Mouse (Mus musculus) embryo, embryonic 11.5 days (tissue): ENCODE measurements around the gene Med16.
"Not testable (repeated sequence)": the region's sequence is repeated elsewhere in the genome, so short reads cannot be mapped to it uniquely, and the experiment has no call there.

Experiments used
- DNase-seq: peaks from one replicate; pipeline ENCODE4 v3.0.0-alpha.2; 2012; ENCODE audit warnings: low read depth, low spot score

Med16 gene

DNA sequence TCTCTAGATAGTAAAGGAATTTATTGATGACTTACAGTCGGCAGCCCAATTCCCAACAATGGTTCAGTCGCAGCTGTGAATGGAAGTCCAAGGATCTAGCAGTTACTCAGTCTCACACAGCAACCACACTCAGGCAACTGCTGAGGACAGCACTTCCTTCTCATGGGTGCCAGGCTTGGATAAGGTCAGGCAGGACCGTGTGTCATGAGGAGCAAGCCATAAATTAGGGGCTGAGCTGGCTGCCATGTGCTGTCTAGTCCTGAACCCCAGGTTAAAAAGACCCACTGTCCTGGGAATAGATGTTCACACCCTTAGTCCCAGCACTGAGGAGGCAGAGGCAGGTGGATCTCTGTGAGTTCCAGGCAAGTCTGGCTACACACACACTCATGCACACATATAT is 23.8 kb downstream of the Med16 start:
- DNase-seq: not testable (repeated sequence)

DNA sequence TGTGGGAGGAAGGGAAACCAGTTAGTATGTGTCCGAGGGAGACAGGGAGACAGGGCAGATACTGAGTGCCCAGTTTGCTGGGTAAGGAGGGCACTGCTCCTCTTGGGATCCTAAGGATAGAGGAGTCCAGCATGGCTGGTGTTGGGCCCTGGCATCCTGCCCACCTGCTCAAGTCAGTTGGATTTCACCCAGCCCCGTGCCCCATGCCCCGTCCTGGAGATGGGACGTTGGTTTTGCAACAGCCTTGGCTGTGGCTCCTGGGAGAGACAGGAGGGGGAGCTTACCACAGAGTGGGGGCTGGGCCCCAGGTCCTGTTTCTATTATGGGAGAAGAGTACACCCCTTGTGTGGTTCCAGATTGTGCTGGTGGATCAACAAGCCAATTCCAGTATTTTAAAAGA is 24.3 kb downstream of the Med16 start:
- DNase-seq: no peak

- peak; percentile 64 for DNase-seq
Observed at GRCm38 (mm10) chr10:79883297-79884084, 25.2 kb downstream of the Med16 start.

DNA sequence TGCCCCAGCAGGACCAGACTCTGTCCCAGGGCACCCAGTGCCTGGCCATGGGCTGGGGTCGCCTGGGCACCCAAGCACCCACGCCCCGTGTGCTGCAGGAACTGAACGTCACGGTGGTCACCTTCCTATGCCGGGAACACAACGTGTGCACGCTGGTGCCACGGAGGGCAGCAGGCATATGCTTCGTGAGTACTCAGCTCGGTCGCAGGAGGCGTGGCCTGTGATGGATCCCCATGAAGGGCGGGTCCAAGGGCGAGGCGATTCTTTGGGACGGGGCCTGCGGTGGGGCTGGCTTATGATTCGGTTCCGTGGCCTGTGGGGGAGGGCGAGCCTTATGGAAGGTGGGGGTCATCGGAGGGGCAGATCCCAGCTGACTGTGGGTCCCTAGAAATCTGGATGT is 26.7 kb downstream of the Med16 start:
- DNase-seq: no peak

- no peak for DNase-seq
Observed at GRCm38 (mm10) chr10:79880721-79881120, 28.0 kb downstream of the Med16 start.

DNA sequence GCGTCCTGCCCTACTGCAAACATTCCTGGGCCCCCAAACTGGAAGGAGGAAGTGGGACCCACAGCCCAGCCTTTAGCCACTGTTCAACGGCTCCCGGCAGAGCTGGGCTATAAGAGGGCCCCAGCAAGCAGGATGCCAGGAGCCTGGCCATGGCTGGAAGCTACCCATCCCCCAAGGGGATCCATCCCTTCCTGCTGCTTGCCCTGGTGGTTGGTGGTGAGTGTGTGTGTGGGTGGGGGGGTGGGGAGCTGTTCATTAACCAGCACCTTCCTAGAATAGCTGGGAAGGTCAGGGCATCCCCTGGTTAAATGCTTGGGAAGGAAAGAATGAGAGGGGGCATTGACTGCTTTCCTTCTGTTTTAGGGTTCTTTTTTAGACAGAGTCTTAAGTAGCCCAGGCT is 29.2 kb downstream of the Med16 start:
- DNase-seq: no peak

DNA sequence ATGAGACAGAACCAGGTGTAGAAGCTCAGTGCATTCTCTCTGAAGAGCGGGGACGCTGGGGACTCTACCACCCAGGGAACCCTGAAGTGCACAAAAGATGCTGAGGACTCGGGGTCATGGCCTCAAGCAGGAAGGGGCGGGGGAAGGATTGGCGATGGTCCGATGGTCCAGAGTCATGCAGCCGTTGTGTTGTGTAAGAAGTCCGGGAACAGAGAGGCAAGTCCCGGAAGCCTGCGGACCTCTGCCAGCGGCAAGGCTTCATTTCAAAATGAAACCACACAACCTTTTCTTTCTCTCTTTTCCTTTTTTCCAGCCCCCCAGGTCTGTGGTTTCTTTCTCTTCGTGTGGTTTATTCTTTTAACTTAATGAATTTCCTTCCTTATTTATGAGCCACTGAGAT is 31.0 kb downstream of the Med16 start:
- no peak for DNase-seq

GRCm38 (mm10) chr10:79877174-79877573 is 31.5 kb downstream of the Med16 start:
- DNase-seq: no peak

DNA sequence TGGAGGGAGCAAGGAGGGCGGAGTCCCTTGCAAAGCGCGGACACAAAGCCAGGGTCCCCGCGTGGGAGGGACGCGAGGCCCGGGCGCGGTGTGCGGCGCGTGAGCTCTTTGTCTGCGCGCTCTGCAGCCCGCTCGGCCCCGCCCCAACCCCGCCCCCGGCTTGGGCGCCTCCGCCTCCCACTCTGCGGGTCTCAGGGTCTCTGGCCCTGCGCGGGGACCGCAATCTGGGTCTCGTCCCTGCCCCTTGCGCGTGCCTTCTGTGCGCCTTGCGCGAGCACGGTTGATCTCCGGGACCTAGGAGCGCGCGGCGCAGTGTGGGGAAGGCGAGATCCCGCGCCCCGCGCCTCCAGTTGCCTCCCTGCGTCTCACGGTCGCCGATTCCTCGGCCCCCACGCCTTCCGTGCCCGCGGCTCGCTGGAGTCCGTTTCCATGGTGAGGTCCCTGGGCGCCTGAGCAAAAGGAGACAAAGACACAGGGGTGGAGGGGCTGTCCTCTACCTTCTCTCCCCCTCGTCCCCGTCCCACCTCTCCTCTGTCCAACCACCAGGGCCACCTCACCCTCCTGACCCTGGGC is 34.3 kb downstream of the Med16 start, which contains the start of the genes Prtn3 and Plppr3:
Gene Prtn3 (plus strand): TSS at position 187 of the 573 bp plus-strand sequence.
Gene Plppr3 (minus strand): TSS at position 345 of the 573 bp plus-strand sequence.
- DNase-seq: peak; percentile 63

DNA sequence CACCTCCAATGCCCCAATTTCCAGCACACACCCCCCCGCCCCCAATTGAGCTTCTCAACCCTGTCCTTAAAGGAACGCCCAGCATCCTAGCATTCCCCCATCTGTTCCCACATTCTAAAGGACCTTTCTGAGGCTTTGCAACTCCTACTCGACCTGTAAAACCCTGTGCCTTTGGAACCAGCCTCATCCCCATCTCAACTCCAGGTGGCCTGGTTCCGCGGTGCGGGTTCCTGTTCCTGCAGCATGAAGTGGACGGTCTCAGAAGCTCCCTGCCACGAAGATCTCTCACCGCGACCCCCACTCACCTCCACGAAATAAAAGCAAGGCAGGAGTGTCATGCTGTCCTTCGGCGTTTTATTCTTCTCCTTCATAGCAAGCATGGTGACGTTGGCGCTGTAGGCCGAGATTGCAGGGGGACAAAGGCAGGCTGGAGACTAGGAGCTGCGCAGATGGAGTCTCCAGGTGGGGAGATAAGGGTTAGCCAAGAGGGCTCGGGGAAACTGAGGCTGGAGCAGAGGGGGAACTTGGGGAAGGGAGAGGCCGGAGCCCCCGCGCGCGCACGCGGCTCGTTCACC is 34.9 kb downstream of the Med16 start:
- no peak for DNase-seq

- no peak for DNase-seq
Observed at GRCm38 (mm10) chr10:79873313-79873712, 35.4 kb downstream of the Med16 start.

DNA sequence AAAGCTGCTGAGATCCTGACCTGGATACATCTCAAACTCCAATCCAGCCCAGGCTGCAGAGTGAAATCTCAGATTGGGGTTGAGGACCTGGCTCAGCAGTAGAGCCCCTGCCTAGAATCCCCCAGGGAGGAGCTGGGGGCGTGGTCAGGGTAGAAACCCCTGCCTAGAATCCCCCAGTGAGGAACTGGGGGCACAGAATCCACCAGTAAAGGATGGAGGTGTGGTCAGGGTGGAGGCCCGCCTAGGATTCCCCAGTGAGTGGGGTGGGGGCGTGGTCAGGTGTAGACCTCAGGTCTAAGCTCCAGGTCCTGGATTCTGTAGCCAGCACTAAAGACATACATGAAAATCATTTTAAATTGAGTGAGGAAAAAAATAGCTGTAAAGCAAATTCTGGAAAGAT is 35.9 kb downstream of the Med16 start:
- no peak for DNase-seq

- DNase-seq: no peak
Observed at GRCm38 (mm10) chr10:79871845-79872244, 36.9 kb downstream of the Med16 start.

DNA sequence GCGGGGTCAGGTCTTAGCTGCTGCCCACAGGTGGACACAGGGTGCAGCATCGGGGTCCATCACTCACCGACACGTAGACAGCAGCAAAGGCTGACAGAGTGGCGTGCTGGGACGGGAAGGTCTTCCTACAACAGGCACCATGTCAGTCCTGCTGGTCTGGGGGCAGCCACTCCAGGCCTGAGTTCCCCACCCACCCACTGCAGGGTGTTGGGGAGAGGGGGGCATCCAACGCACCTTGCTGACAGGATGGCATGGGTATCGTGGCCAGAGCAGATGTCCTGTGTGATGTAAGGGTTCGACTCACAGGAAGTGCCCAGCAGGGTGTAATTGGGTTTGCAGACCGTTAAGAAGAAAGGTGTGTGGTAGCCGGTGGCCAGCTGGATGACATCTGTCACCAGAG is 42.1 kb downstream of the Med16 start:
- no peak for DNase-seq

DNA sequence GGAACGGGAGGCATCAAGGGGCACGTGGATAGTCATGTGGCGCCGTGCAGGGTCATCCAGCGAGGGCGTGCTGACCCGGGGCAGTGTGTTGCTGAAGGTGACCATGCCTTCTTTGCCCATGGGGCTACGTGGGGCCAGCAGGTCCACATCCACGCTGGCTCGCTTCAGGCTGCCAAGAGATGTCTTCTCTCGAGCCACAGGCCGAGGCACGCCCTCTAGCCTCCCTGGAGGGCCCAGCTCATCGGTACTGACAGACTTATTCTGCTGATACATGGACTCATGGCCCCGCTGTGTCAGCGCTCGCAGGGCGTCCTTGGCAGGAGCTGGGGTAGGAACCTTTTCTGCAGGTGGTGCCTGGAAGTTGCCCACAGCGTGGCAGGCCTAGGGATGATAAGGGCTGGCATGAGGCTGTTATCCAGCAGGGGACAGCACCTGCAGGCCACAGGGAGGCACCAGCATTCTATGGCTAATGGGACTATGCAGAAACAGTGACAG is 42.9 kb downstream of the Med16 start:
- DNase-seq: no peak

DNA sequence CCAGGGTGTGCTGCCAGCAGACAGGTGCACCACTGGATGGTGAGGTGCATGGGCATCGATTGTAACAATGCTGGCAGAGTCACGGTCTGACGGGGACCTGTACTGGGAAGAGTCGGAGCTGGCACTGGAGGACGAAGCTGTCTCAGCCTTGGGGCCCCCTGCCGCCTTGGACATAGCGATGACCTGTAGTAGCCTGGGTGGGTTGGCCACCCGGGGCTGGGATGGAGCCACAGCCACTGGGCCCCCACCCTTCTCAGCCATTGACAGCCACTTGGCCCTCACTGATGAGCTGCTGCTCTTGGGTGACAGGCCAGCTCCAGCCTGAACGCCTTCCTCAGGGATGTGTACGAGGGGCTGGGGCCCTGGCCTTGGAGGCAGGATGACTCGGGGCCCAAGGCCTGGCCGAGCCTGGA is 43.5 kb downstream of the Med16 start:
- DNase-seq: no peak

GRCm38 (mm10) chr10:79864351-79865188 is 44.2 kb downstream of the Med16 start:
- DNase-seq: no peak

GRCm38 (mm10) chr10:79862925-79863324 is 45.8 kb downstream of the Med16 start:
- no peak for DNase-seq

DNA sequence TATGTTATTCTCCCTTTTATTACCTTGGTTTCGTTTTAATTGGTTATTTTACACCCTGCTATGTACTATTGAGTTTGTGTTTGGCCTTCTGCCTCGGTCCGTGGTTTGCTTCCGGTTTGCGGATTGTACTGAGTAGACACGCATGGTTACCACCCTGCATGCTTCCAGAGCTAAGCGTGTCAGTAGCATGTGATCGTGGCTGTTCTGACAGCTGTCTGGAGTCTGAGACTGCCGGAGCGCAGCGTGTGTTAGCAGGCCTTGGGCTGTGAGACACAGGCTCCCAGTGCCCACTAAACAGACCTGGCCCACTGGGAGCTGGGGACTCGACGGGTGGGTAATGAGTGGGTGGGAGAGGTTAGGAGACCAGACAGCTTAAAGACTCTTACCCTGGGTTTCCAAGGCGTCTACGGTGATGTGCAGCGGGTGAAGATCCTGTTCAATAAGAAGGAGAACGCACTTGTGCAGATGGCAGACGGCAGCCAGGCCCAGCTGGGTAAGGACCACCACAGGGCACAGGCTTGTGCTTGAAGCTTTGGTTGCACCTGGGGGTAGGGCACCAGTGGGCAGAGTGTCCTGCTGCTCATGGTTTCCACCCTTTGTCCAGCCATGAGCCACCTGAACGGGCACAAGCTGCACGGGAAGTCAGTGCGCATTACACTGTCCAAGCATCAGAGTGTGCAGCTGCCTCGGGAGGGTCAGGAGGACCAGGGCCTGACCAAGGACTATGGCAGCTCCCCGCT is 46.5 kb downstream of the Med16 start:
- DNase-seq: no peak

DNA sequence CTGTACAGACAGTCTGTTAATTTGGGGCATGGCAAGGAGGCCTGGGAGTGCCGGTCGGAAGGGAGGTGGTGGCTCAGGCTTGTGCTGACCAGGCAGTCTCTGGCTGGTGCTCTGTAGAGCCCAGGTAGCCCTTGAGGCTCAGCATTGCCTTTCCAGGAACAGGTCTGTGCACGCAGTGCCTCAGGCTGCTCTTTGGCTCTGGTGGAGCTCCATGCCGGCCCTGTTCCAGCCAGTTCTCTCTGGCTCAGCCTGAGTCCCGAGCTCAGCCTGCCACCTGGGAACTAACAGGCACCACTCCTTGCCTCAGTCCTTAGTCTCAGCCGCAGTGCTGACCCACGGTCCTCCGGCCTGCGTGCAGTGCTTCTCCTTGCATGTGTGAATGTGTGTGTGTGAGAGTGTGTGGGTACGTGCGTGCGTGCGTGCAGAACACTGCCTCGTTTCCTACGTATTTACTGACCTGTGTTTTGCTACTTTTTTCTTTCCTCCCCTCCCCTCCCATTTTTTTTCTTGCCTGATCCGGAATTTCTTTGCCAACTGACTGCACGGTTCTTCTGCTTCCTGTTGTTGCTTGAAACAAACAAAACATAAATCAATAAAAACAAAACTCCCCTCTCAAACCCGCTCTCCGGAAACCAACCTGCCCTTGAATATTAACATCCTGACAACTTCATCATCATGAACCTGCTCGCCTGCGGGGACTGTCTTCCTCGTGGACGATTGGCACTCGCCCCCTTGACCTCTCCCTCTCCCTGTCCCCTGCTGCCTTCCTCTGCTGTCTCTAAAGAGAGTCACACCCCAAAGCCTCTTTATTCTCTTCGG is 47.3 kb downstream of the Med16 start:
- no peak for DNase-seq
